Mouse (Mus musculus) limb, embryonic 15.5 days (tissue): Measurements from ENCODE around the gene Ctnna2. TPM values are rescaled to one million over a fixed set of nuclear protein-coding genes. Genes with fewer than 3 reads are reported as not detected.

ENCODE experiments used
- ATAC-seq: fragments of 200-750 bp; cut with Nextera tagmentation; 2 replicates; pipeline ENCODE4 v1.8.0; 2017; ENCODE audit warnings: low read depth, moderate TSS enrichment; ENCODE audit not compliant: insufficient number of reproducible peaks, low FRiP score, low TSS enrichment
- H3K27ac ChIP-seq: fragments of 300-500 bp; sonication (generic); 2 replicates; pipeline ENCODE4 v1.5.1; 2015; ENCODE audit warnings: moderate library complexity, mild to moderate bottlenecking, inconsistent platforms
- H3K27me3 ChIP-seq: fragments of 300-500 bp; sonication (generic); 2 replicates; pipeline ENCODE4 v1.6.1; 2015; ENCODE audit warnings: inconsistent platforms
- H3K36me3 ChIP-seq: fragments of 300-500 bp; sonication (generic); 2 replicates; pipeline ENCODE4 v1.6.1; 2015; ENCODE audit warnings: inconsistent platforms
- H3K4me1 ChIP-seq: fragments of 300-500 bp; sonication (generic); 2 replicates; pipeline ENCODE4 v1.6.1; 2015; ENCODE audit warnings: inconsistent platforms
- H3K4me2 ChIP-seq: fragments of 300-500 bp; sonication (generic); 2 replicates; pipeline ENCODE4 v1.6.1; 2015; ENCODE audit warnings: mild to moderate bottlenecking, inconsistent platforms
- H3K4me3 ChIP-seq: fragments of 300-500 bp; sonication (generic); 2 replicates; pipeline ENCODE4 v1.5.1; 2015; ENCODE audit warnings: mild to moderate bottlenecking, inconsistent platforms
- H3K9ac ChIP-seq: fragments of 300-500 bp; sonication (generic); 2 replicates; pipeline ENCODE4 v1.6.1; 2015; ENCODE audit warnings: inconsistent platforms
- H3K9me3 ChIP-seq: fragments of 300-500 bp; sonication (generic); 2 replicates; pipeline ENCODE4 v1.6.1; 2016; ENCODE audit warnings: inconsistent platforms
- WGBS: fragments of 180-500 bp; shearing (Covaris S2); methylation state at CpG from one replicate; pipeline ENCODE4 v1.1.7; 2015; 5-methylcytosine and 5-hydroxymethylcytosine counted together
- polyA plus RNA-seq: library from polyadenylated mRNA; unstranded; fragments of >200 nt; fragmentation: Nextera tagmentation; extraction: Ambion mirVana; gene quantifications from 2 replicates; pipeline ENCODE4 v1.2.1, GENCODE M21; 2015

Gene Ctnna2
- polyA plus RNA-seq, 1 experiment from 2014 or later: 1.2 TPM

DNA sequence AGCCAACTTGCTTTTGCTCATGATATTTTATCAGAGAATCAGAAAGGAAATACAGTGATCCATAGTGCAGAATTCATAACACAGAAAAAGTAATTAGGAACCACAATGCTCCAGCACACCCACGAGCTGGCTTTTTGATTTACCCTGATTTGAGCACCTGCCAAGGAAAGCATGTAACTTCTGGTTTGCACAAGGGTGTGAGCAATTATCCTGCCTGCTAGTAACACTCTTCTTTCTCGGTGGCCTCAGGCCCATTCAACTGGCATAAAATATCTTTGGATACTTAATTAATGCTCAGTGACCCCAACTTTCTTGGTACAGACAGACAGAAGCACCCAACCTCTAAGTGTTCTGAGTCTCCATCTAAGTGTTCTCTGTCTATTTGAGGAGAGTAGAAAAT lies 794.6 kb downstream of the Ctnna2 start:
- Histone ChIP-seq H3K9me3 (no peaks in the 10 kb centered on the region), H3K36me3 (no peaks in the 10 kb centered on the region), H3K4me2 (no peak overlapping the region), H3K4me3 (no peak overlapping the region), H3K4me1 (no peaks in the 10 kb centered on the region), H3K9ac (no peak overlapping the region), H3K27ac (no peak overlapping the region), H3K27me3 (no peaks in the 10 kb centered on the region)
- no peak for ATAC-seq
- WGBS: 35% methylated on average over 2 of the region's 2 CpGs

DNA sequence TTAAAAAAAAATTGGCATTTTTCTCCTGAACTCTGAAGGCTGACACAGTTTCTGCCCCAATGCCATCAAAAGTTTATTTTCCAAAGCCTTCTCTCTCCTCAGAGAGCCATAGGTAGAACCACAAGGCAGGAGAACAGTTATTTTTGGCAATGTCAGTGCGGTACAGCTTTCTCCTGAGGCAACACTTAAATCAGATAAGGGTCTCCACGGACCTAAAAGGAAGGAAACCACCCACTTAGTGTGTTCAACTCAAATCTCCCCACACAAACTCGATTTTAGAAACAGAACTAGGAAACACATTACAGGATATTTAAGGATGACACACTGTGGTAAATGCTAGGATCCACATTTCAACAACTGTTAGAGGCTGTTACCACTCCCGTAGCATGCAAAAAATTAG lies 803.7 kb downstream of the Ctnna2 start:
- Histone ChIP-seq H3K4me1 (no peaks in the 10 kb centered on the region), H3K36me3 (no peaks in the 10 kb centered on the region), H3K27ac (no peak overlapping the region), H3K27me3 (no peaks in the 10 kb centered on the region), H3K9me3 (no peaks in the 10 kb centered on the region), H3K9ac (no peak overlapping the region), H3K4me3 (no peak overlapping the region), H3K4me2 (no peak overlapping the region)
- WGBS: 22% methylated on average over 4 of the region's 4 CpGs
- ATAC-seq: no peak

DNA sequence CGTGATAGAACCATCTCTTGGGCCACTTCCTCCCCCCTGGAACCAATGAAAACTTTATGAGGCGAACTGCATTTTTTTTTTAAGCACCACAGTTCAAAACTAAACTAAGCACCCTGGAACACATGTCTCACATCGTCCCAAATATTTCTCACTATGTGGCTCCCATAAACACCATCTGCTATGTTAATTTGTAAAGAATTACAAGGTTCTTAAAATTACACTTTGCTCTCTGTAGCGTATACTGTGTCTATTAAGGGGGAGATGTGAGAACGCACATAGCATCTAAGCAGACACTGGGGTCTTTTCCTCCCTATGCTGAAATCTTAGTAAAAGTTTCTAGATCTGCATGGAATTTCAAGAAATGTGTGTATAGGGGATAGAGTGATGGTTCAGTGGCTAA lies 822.5 kb downstream of the Ctnna2 start:
- ATAC-seq: no peak
- H3K4me2 ChIP-seq: no peak overlapping the region
- no peak overlapping the region for H3K27ac ChIP-seq
- no peaks in the 10 kb centered on the region for H3K27me3 ChIP-seq
- WGBS: 32% methylated on average over 5 of the region's 5 CpGs
- no peak overlapping the region for H3K4me3 ChIP-seq
- H3K9me3 ChIP-seq: no peaks in the 10 kb centered on the region
- no peak overlapping the region for H3K9ac ChIP-seq
- no peaks in the 10 kb centered on the region for H3K36me3 ChIP-seq
- no peaks in the 10 kb centered on the region for H3K4me1 ChIP-seq

DNA sequence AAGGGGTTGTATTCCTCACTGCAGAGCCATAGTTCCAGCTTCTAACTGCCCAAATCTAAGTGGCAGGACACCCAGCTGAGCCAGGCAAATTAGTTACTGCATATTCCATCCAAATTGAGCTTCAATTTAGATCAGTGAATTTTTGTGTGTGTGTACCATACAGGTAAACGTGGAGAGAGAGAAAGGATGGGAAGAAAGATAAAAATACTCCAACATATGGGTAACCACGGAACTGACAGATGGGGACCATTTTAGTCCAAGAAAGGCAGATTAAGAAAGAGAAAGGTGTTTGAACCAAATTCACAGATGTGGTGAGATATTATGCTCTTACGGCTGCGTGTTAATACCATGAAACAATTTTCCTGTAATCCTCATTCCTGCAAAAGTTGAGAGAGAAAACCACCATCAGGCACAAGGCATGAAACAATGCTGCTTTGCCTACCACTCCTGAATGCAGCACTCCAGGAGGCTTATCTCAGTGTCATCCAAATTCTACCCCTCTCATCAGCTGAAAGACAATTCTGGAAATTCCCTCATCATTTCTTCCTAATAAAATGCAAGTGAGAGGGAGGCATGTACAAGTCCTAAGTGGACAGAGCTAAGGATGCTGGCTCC lies 840.1 kb downstream of the Ctnna2 start:
- Histone ChIP-seq H3K27me3 (no peaks in the 10 kb centered on the region), H3K9ac (no peak overlapping the region), H3K4me1 (no peaks in the 10 kb centered on the region), H3K27ac (no peak overlapping the region), H3K9me3 (no peaks in the 10 kb centered on the region), H3K36me3 (no peaks in the 10 kb centered on the region), H3K4me2 (no peak overlapping the region), H3K4me3 (no peak overlapping the region)
- no peak for ATAC-seq
- 85% methylated on average over 4 of the region's 4 CpGs for WGBS

DNA sequence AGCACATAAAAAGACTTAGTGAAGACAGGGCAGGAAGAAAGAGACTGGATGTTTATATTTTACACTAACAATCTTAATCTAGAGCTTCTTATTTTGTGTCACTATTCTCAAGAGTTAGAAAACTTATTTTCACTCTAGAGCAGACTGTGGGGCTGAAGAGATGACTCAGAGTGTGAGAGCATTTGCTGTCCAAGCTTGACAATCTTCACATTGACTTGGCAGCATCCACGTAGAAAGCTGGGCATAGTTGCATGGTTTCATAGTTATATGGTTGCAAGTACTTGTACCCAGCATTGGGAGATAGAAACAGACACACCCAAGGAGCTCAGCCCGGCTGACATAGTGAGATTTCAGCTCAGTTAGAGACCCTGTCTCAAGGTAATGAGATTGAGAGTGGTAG lies 858.6 kb downstream of the Ctnna2 start:
- Histone ChIP-seq H3K4me1 (no peaks in the 10 kb centered on the region), H3K27me3 (no peaks in the 10 kb centered on the region), H3K9me3 (no peaks in the 10 kb centered on the region), H3K27ac (no peak overlapping the region), H3K9ac (no peak overlapping the region), H3K36me3 (no peaks in the 10 kb centered on the region), H3K4me3 (no peak overlapping the region), H3K4me2 (no peak overlapping the region)
- no peak for ATAC-seq
- WGBS: 79% methylated on average over 2 of the region's 2 CpGs

DNA sequence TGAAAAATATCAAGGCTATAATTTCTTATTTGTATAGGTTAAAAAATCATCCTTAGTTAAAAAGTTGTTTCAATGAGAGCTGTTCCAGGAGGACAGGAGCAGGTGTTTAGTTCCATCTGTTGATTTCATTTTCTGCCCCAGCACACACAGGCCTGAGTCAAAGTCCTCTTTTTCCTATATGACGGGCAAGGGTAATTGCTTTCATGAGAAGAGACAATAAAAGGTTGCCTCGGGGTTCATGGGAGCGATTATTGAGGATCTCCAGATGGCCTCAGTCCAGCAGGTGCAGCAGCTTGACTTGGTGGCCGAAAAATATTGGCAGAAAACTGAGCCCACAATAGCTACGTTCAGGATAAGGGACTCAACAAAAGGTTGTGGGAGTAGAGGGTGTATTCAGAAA lies 859.0 kb downstream of the Ctnna2 start:
- H3K36me3 ChIP-seq: no peaks in the 10 kb centered on the region
- no peak overlapping the region for H3K27ac ChIP-seq
- H3K9me3 ChIP-seq: no peaks in the 10 kb centered on the region
- no peak overlapping the region for H3K9ac ChIP-seq
- WGBS: 44% methylated on average over 5 of the region's 5 CpGs
- no peak overlapping the region for H3K4me2 ChIP-seq
- no peak overlapping the region for H3K4me3 ChIP-seq
- H3K4me1 ChIP-seq: no peaks in the 10 kb centered on the region
- no peak for ATAC-seq
- H3K27me3 ChIP-seq: no peaks in the 10 kb centered on the region

DNA sequence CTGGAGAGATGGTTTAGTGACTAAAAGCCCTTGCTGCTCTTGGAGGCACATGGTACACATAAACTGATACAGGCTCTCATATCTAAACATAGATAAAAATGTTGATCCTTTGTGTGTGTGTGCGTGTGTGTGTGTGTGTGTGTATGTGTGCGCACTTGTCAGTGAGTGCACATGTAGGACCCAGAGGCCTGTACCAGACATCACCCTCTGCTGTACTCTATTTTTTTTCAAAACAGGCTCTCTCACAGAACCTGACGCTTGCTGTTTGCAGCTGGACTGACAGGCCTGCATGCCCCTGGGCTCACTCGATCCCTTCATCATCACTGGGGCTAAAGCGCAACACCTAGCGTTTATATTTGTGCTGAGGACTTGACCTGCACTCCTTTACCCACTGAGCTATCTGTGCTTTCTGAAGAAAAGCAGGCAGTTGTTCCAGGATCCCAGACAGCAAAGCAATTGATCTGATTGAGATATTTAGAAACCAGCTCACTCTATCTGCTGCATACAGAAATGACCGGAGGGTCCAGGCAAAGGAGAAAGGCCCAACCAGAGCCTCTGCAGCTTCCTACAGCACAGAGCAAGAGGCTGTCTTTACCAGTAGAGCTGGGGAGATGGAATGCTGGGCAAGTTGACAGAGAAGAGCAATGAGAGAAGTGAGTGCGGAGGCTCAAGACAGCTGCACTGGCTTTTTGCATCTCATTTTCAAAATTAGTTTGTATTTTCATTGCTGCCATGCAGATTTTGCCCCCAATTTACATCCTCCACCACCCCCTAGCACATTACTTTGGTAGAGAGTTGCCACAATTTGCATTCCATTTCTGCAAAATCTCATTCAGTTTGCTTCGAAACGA lies 870.2 kb downstream of the Ctnna2 start:
- ATAC-seq: no peak
- no peak overlapping the region for H3K4me2 ChIP-seq
- no peaks in the 10 kb centered on the region for H3K36me3 ChIP-seq
- H3K4me3 ChIP-seq: no peak overlapping the region
- H3K9ac ChIP-seq: no peak overlapping the region
- H3K9me3 ChIP-seq: no peaks in the 10 kb centered on the region
- H3K27ac ChIP-seq: no peak overlapping the region
- no peaks in the 10 kb centered on the region for H3K4me1 ChIP-seq
- WGBS: 77% methylated on average over 10 of the region's 10 CpGs
- H3K27me3 ChIP-seq: no peaks in the 10 kb centered on the region

DNA sequence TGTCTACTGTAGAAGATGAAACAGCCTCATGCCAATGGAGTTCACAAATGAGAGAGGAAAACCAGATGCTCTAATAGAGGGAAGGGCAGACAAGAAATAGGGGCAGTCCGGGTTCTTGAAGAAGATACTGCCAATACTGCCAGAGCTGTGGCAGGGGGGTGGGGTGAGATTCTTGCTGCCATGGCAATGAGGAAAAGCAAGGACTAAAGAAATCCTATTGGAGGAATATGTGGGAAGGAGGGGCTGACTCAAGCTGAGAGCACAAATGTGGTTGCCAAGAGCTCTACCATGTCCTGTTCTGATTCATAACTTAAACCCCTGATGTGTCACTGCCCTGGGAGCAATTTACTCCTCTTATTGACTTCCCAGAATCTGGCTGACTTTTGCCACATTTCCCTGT lies 878.5 kb downstream of the Ctnna2 start:
- H3K27ac ChIP-seq: no peak overlapping the region
- 20% methylated on average over 1 of the region's 1 CpGs for WGBS

DNA sequence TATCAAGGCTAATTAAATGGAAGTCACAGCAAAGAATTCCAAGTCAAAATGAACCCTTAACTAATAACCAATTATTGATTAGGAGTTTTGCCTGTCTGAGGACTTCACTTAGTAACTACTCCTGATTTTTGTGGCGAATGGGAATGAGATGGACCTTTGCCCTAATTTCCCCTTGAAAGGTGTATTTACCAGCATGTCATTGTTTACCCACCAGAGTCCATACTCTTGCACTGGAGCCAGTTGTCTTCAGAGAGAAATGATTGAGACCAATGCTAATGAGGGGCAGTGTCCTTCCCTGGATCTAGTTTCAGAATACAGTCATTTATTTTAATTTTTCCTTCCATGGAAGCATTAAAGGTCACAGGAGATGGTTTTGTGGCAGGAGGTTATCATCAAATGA lies 881.0 kb downstream of the Ctnna2 start:
- H3K27ac ChIP-seq: no peak overlapping the region

More for the DNA sequence above, 878.5 kb downstream of the Ctnna2 start:
- Histone ChIP-seq H3K4me3 (no peak overlapping the region), H3K27me3 (no peaks in the 10 kb centered on the region), H3K36me3 (no peaks in the 10 kb centered on the region), H3K4me2 (no peak overlapping the region), H3K9me3 (no peaks in the 10 kb centered on the region), H3K4me1 (no peaks in the 10 kb centered on the region), H3K9ac (no peak overlapping the region)
- ATAC-seq: no peak

DNA sequence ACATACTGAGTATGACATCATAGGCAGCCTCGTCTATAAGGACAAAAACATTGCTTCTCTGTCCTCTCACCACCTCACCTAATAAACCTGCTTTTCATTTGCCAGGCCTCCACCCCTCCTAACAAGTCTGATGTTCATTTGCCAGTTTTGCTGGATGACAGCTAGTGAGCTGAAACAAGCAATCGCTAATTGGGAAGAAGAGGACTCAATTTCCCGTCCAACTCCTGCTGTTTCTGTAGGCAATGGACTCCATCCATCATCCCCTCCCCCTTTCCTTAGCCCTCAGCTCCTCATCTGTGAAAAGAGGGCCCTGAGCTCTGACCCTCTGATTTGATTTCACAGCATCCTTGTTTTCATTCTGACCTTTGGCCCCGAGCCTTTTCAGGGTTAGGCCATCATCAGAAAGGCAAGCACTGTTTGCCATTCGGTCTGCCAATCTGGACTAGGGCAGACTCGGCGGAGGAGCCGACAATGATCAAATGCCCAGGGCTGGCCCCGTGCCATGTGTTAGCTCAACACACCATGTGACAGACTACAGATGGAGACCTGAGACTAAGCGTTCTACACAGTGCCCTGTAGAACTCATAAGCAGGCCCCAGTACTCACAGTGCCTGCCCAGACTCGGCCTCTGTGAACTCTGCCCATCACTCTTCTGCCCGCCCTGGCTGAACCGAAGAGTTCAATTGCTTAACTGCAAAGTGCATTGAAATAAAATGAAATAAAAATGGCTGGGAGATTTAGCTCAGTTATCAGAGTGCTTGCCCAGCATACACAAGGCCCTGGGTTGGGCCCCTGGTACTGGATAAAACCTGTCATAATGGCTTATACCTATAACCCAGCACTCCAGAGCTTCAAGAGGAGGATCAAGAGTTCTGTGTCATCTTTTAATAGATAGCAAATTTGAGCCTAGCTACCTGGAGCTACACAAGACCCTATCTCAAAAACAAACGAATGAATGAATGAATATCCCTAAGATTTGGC lies 903.8 kb downstream of the Ctnna2 start:
- no peak for ATAC-seq

More for the DNA sequence above, 881.0 kb downstream of the Ctnna2 start:
- Histone ChIP-seq H3K4me3 (no peak overlapping the region), H3K9ac (no peak overlapping the region), H3K4me1 (no peaks in the 10 kb centered on the region), H3K9me3 (no peaks in the 10 kb centered on the region), H3K4me2 (no peak overlapping the region), H3K36me3 (no peaks in the 10 kb centered on the region), H3K27me3 (no peaks in the 10 kb centered on the region)
- 93% methylated on average over 1 of the region's 1 CpGs for WGBS
- no peak for ATAC-seq

DNA sequence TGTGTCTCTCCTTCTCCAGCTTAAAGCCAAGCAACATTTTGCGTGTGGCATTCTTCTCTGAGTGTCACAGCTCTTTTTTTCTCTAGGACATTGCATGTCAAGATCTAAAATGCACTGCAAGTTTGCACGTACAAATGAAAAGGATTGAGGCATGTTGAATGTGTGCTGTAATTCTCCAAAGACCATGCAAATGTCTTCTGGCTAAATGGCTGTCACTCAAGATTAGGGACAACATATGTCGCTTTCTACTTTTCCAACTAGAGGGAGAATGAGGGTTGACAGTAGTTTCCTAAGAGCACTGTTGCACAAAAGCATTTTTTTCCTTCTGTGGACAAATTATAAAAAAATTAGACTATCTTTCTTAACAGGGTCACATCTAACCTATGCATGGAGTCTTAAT lies 909.9 kb downstream of the Ctnna2 start:
- H3K4me2 ChIP-seq: no peak overlapping the region
- H3K9ac ChIP-seq: no peak overlapping the region
- no peaks in the 10 kb centered on the region for H3K27me3 ChIP-seq
- H3K27ac ChIP-seq: no peak overlapping the region
- no peak for ATAC-seq
- H3K36me3 ChIP-seq: no peaks in the 10 kb centered on the region
- no peak overlapping the region for H3K4me3 ChIP-seq
- no peaks in the 10 kb centered on the region for H3K9me3 ChIP-seq
- WGBS: 79% methylated on average over 3 of the region's 3 CpGs
- no peaks in the 10 kb centered on the region for H3K4me1 ChIP-seq

More for the DNA sequence above, 903.8 kb downstream of the Ctnna2 start:
- H3K4me2 ChIP-seq: no peak overlapping the region
- H3K27me3 ChIP-seq: no peaks in the 10 kb centered on the region
- H3K9ac ChIP-seq: no peak overlapping the region
- H3K9me3 ChIP-seq: no peaks in the 10 kb centered on the region
- H3K4me1 ChIP-seq: no peaks in the 10 kb centered on the region
- WGBS: 52% methylated on average over 14 of the region's 14 CpGs
- H3K36me3 ChIP-seq: no peaks in the 10 kb centered on the region
- H3K27ac ChIP-seq: no peak overlapping the region
- no peak overlapping the region for H3K4me3 ChIP-seq

DNA sequence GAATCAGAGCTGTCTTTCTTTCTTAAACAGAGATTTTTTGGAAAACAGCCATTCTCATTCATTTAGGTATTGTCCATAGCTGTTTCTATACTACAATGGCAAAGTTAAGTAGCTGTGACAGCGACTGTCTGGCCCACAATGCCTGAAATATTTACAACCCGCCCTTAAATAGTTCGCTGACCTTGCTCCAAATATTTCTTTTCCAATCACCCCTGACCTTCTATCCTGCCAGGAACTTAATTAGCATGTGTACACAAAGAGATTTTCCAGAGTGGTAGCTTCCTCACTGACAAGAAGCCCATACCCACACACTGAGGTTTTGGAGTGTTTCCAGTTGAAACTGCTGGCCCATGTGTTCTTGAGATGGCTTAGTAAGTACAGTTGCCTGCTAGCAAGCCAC lies 928.8 kb downstream of the Ctnna2 start:
- WGBS: 60% methylated on average over 3 of the region's 3 CpGs
- no peak overlapping the region for H3K4me2 ChIP-seq
- no peaks in the 10 kb centered on the region for H3K9me3 ChIP-seq
- no peak overlapping the region for H3K9ac ChIP-seq
- H3K36me3 ChIP-seq: no peaks in the 10 kb centered on the region
- H3K4me1 ChIP-seq: no peaks in the 10 kb centered on the region
- H3K27ac ChIP-seq: no peak overlapping the region
- no peak for ATAC-seq
- H3K27me3 ChIP-seq: no peaks in the 10 kb centered on the region
- no peak overlapping the region for H3K4me3 ChIP-seq
